Mouse (Mus musculus) activated CD4-positive, CD25-positive, alpha-beta regulatory T cell (primary cell): ENCODE measurements around the gene Slc26a5. TPM values are rescaled to one million over a fixed set of nuclear protein-coding genes. Genes with fewer than 3 reads are reported as not detected.

Experiments
- polyA plus RNA-seq, 2 experiments: library from polyadenylated mRNA; unstranded; fragments of 100-300 nt; shearing (Covaris generic); gene quantifications; one replicate each; pipeline ENCODE4 v1.2.1; 2017

Gene Slc26a5
- under 1 TPM in 1 of 2 experiments, not detected in 1; 0.10 TPM for polyA plus RNA-seq

GRCm38 (mm10) chr5:21865346-21866107, at the start of gene Slc26a5:
Gene Slc26a5 (minus strand): TSS chr5:21865604.

GRCm38 (mm10) chr5:21785053-21785452, 80.4 kb downstream of the Slc26a5 start, which contains the start of the genes Dnajc2 and Psmc2:
Gene Dnajc2 (minus strand): TSS chr5:21785251.
Gene Psmc2 (plus strand): TSS chr5:21785283.

Other genes with a start within 250 kb of the Slc26a5 start
- gene Fbxl13, start 220.0 kb downstream of the Slc26a5 start, polyA plus RNA-seq: under 1 TPM; 0.06 to 0.23 TPM
- 10 to 100 TPM; 30.1 to 40.4 TPM for gene Armc10, start 219.8 kb downstream of the Slc26a5 start, polyA plus RNA-seq
- 1 to 10 TPM; 2.3 to 3.5 TPM for gene Napepld, start 164.2 kb downstream of the Slc26a5 start, polyA plus RNA-seq
- gene Pmpcb, start 128.5 kb downstream of the Slc26a5 start, polyA plus RNA-seq: 10 to 100 TPM; 51.3 to 63.3 TPM
- 100 to 1,000 TPM in 1 of 2 experiments, 10 to 100 TPM in 1; 89.0 to 122 TPM for gene Dnajc2, start 80.4 kb downstream of the Slc26a5 start, polyA plus RNA-seq
- 100 to 1,000 TPM; 143 to 168 TPM for gene Psmc2, start 80.3 kb downstream of the Slc26a5 start, polyA plus RNA-seq